22 mouse cellular contexts compared by ENCODE assay signal in genomic region chr11:53510351-53510750, GRCm38 (mm10). TPM values are rescaled to one million over a fixed set of nuclear protein-coding genes. Genes with fewer than 3 reads are reported as not detected.
"Had no signal": no experiment of that assay in that cellular context is flagged by ENCODE, and none has a peak within 500 bp of the region (broad histone marks: within the 10 kb centered on the region; RNA-seq: fewer than 3 reads in every experiment).

No protein-coding gene starts in this region.

- H3K4me3 ChIP-seq: limb, embryonic 13.5 days; liver, embryonic 15.5 days; midbrain, embryonic 13.5 days; stomach, embryonic 15.5 days had no signal

- H3K27me3 ChIP-seq: limb, embryonic 13.5 days; liver, embryonic 15.5 days; midbrain, embryonic 13.5 days; stomach, embryonic 15.5 days had no signal

- H3K27ac ChIP-seq: limb, embryonic 13.5 days; liver, embryonic 15.5 days; midbrain, embryonic 13.5 days; stomach, embryonic 15.5 days had no signal

- ATAC-seq: lung, postnatal 0 days; midbrain, embryonic 13.5 days had no signal

- H3K9me3 ChIP-seq: limb, embryonic 13.5 days; liver, embryonic 15.5 days; midbrain, embryonic 13.5 days; stomach, embryonic 15.5 days had no signal

- H3K36me3 ChIP-seq: limb, embryonic 13.5 days; liver, embryonic 15.5 days; midbrain, embryonic 13.5 days; stomach, embryonic 15.5 days had no signal

- DNase-seq: kidney, adult 8-10 months; kidney, postnatal 10 days; kidney, postnatal 4 days; lung, adult 2 months; lung, postnatal 36 days; right cerebral cortex, postnatal 14 days; thymus, adult 2 months; thymus, postnatal 36 days had no signal

- H3K9ac ChIP-seq: limb, embryonic 13.5 days; liver, embryonic 15.5 days; midbrain, embryonic 13.5 days; stomach, embryonic 15.5 days had no signal

- H3K4me2 ChIP-seq: limb, embryonic 13.5 days; liver, embryonic 11.5 days; liver, embryonic 15.5 days; midbrain, embryonic 13.5 days; stomach, embryonic 15.5 days had no signal

- H3K4me1 ChIP-seq: liver, embryonic 15.5 days; stomach, embryonic 15.5 days had no signal

RNA-seq across cellular contexts. Expression of gene Gm9945, which starts 30.4 kb away (rescaled TPM):
- total RNA-seq: megakaryocyte progenitor cell, adult 5-6 weeks; midbrain, postnatal 0 days had no signal
- polyA plus RNA-seq: limb, embryonic 13.5 days; liver, embryonic 11.5 days; lung, adult 2 months; lung, postnatal 0 days; midbrain, embryonic 13.5 days; spleen, adult 2 months; stomach, embryonic 15.5 days; testis, adult 2 months; thymus, adult 2 months had no signal

RNA-seq across cellular contexts. Expression of gene Gm9837, which starts 40.1 kb away (rescaled TPM):
- total RNA-seq: layer of hippocampus, postnatal 25 days; left cerebral cortex, adult 8-10 months; left cerebral cortex, postnatal 25 days; megakaryocyte progenitor cell, adult 5-6 weeks; midbrain, postnatal 0 days had no signal
- polyA plus RNA-seq: limb, embryonic 13.5 days; liver, embryonic 11.5 days; liver, embryonic 15.5 days; lung, adult 2 months; lung, postnatal 0 days; midbrain, embryonic 13.5 days; midbrain, postnatal 0 days; neural tube, embryonic 14.5 days; spleen, adult 2 months; stomach, embryonic 15.5 days; thymus, adult 2 months had no signal
